Mouse (Mus musculus) left cerebral cortex, postnatal 10 days (tissue): Measurements from ENCODE around the gene Gm11060. TPM values are rescaled to one million over a fixed set of nuclear protein-coding genes. Genes with fewer than 3 reads are reported as not detected.
A peak's percentile ranks its signal among the peaks of the same experiment; 100 is the strongest.

Source experiments
- DNase-seq, 2 experiments: peaks; one replicate each; pipeline ENCODE4 v3.0.0; 2021 to 2022; ENCODE audit warnings: low spot score in 2 of 2, mixed read lengths in 1 of 2; ENCODE audit errors: extremely low spot score in 1 of 2
- intact Hi-C: fragments of 180-260 bp; cut with DNase I; formaldehyde crosslinking; loops from one replicate; pipeline ENCODE4 v1.15.1; 2025
- total RNA-seq, 2 experiments: library from RNA; stranded (reverse); gene quantifications; 2 replicates each; pipeline ENCODE4 v1.2.3; 2021

Gene Gm11060
- total RNA-seq, 2 experiments from 2014 or later = not detected

- no peak for DNase-seq
- intact Hi-C loops = no loop called here
Observed at GRCm38 (mm10) chr2:105132300-105132699, 40.5 kb downstream of the Gm11060 start.

DNA sequence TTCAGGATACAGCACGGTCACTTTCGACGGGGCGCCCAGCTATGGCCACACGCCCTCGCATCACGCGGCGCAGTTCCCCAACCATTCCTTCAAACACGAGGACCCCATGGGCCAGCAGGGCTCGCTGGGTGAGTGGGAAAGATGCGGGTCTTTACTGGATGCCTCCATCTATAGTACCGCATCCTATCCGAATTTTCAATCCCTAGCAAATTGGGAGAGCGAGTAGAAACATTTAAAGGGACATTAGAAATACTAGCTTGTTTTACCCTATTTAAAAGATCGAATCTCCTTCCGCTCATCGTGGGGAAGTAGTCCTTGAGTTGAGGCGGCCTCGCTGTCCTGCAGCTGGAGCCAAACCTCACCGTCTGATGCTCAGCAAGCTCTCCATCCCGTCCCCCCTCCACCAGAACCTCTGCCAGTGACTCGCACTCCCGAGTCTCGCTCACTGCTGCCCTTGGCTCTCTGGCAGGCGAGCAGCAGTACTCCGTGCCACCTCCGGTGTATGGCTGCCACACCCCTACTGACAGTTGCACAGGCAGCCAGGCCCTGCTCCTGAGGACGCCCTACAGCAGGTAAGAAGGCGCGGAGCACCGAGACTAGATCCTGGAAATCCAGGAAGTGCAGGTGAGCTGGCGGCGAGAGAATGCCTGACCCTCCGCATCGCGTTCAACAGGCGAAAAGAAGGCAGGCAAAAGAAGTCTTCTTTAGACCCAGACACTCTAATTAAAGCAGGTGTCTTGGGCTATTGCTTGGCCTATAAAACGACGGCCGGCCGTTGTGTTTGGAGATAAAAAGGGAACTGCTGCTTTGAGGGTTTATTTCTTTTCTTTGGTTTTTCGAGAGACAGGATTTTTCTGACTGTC lies 41.3 kb downstream of the Gm11060 start:
- intact Hi-C loops = no loop called here
- no peak for DNase-seq

DNA sequence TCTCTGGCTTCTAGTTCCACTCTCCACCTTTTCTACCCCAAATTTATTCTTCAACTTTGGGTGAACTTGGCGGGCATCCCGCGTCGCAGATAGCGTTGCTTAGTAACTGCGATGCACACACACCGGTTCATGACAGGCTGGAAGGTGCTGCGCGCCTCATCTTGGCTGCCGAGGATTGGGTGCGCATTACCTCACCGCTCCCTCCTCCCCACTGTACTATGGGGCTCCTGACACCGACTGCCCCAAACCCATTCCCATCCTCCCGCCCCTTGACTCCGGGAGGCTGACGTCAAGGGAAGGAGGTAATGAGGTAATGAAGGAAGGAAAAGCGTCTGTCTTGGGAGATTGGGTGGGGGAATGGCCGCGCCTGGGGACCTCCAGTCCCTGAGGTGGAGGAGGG lies 42.5 kb downstream of the Gm11060 start:
- intact Hi-C loops = no loop called here
- DNase-seq = peak in 1 of 2 experiments; percentile 27

DNA sequence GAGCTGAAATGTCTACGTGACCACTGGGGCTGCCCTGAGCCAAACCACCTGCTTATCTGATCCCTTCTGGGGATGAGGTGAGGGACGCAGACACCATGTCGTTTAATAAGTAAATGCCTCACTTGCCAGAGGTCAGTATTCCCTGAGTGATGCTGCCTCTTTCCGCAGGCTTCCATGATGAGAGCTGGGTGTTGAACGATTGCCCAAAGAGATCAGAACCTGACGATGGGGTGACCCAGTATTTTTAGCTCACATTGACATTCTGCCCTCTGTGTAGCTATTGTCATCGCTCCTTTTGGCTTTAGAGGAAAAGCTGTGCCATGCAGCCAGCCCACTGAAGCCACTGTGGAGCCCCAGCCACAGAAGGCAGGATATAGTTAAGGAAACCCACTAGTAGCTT lies 47.7 kb downstream of the Gm11060 start:
- intact Hi-C loops = no loop called here
- no peak for DNase-seq

- DNase-seq = no peak
- intact Hi-C loops = no loop called here
Observed at GRCm38 (mm10) chr2:105141371-105141770, 49.6 kb downstream of the Gm11060 start.

Other genes starting within 250 kb of the Gm11060 start
- under 1 TPM; 0.30 to 0.41 TPM for gene Prrg4, start 242.1 kb upstream of the Gm11060 start, total RNA-seq
- gene Ccdc73, start 224.2 kb upstream of the Gm11060 start, total RNA-seq = 1 to 10 TPM; 1.4 to 2.5 TPM
- 10 to 100 TPM; 99.6 to 99.8 TPM for gene Eif3m, start 74.9 kb upstream of the Gm11060 start, total RNA-seq
- gene Wt1, start 34.5 kb downstream of the Gm11060 start, total RNA-seq = under 1 TPM in 1 of 2 experiments, not detected in 1; 0.18 TPM
- gene Them7, start 132.3 kb downstream of the Gm11060 start, total RNA-seq = not detected